Mouse (Mus musculus) MEL (cell line): ENCODE data around the gene Gipc2. TPM values are rescaled to one million over a fixed set of nuclear protein-coding genes. Genes with fewer than 3 reads are reported as not detected.

Source experiments
- DNase-seq: peaks from one replicate; pipeline ENCODE4 v3.0.0; 2011; ENCODE audit warnings: low read depth, low spot score
- H3K27ac ChIP-seq: 2 replicates; pipeline ENCODE4 v1.5.1; 2012; ENCODE audit warnings: low read depth, mild to moderate bottlenecking, control low read depth, low read length, moderate library complexity; ENCODE audit not compliant: control insufficient read depth
- H3K27me3 ChIP-seq, 2 experiments: fragments of 150-350 bp in 1 of 2; sonication (generic) in 1 of 2; 2 replicates each; pipeline ENCODE4 v1.6.1; 2012; ENCODE audit warnings: low read length in 2 of 2, mild to moderate bottlenecking in 2 of 2, improper control_type of control experiment in 1 of 2, moderate library complexity in 1 of 2; ENCODE audit not compliant: insufficient read depth in 2 of 2, control insufficient read depth in 1 of 2
- H3K36me3 ChIP-seq, 2 experiments: 2 replicates each; pipeline ENCODE4 v1.6.1; 2012 to 2014; ENCODE audit warnings: low read length in 2 of 2, improper control_type of control experiment in 1 of 2, inconsistent platforms in 1 of 2, mild to moderate bottlenecking in 1 of 2; ENCODE audit not compliant: insufficient read depth in 2 of 2, control insufficient read depth in 1 of 2
- H3K4me1 ChIP-seq, 2 experiments: fragments of 150-350 bp in 1 of 2; sonication (generic) in 1 of 2; 2 replicates each; pipeline ENCODE4 v1.6.1; 2012; ENCODE audit warnings: low read length in 2 of 2, improper control_type of control experiment in 1 of 2, mild to moderate bottlenecking in 1 of 2; ENCODE audit not compliant: insufficient read depth in 2 of 2, control insufficient read depth in 1 of 2
- H3K4me3 ChIP-seq, 2 experiments: fragments of 150-350 bp in 1 of 2; sonication (generic) in 1 of 2; 2 replicates each; pipeline ENCODE4 v1.5.1; 2012; ENCODE audit warnings: low read depth in 2 of 2, low read length in 2 of 2, mild to moderate bottlenecking in 2 of 2, moderate library complexity in 2 of 2, control low read depth in 1 of 2, improper control_type of control experiment in 1 of 2; ENCODE audit not compliant: control insufficient read depth in 1 of 2, insufficient read depth in 1 of 2
- H3K79me2 ChIP-seq: 2 replicates; pipeline ENCODE4 v1.6.1; 2012; ENCODE audit warnings: mild to moderate bottlenecking, low read length, moderate library complexity; ENCODE audit not compliant: control insufficient read depth, poor library complexity, insufficient read depth
- H3K9ac ChIP-seq: 2 replicates; pipeline ENCODE4 v1.6.1; 2012; ENCODE audit warnings: low read depth, mild to moderate bottlenecking, control low read depth, low read length, moderate library complexity; ENCODE audit not compliant: control insufficient read depth, poor library complexity, severe bottlenecking
- H3K9me3 ChIP-seq: fragments of 150-350 bp; sonication (generic); replicated peaks from 2 replicates; pipeline ENCODE4 v1.6.1; 2012; ENCODE audit warnings: mild to moderate bottlenecking, low read length, improper control_type of control experiment, moderate library complexity; ENCODE audit not compliant: insufficient read depth
- CHD1 ChIP-seq: IDR thresholded peaks from 2 replicates; pipeline ENCODE4 v1.6.1; 2012; ENCODE audit warnings: low read depth, mild to moderate bottlenecking, inconsistent platforms, low read length, improper control_type of control experiment
- CHD2 ChIP-seq: IDR thresholded peaks from 2 replicates; pipeline ENCODE4 v1.6.1; 2011; ENCODE audit warnings: low read length, improper control_type of control experiment
- CTCF ChIP-seq, 3 experiments: IDR thresholded peaks in 2 of 3; conservative IDR thresholded peaks in 1 of 3; 2 replicates each; pipeline ENCODE4 v1.5.1; 2011 to 2012; ENCODE audit warnings: low read length in 3 of 3, low read depth in 2 of 3, mild to moderate bottlenecking in 2 of 3, improper control_type of control experiment in 1 of 3, inconsistent platforms in 1 of 3, mixed read lengths in 1 of 3, moderate library complexity in 1 of 3; ENCODE audit not compliant: control insufficient read depth in 1 of 3, insufficient read depth in 1 of 3, poor library complexity in 1 of 3, severe bottlenecking in 1 of 3
- ELF1 ChIP-seq: IDR thresholded peaks from 2 replicates; pipeline ENCODE4 v1.6.1; 2014; ENCODE audit warnings: low read depth, mild to moderate bottlenecking, inconsistent platforms, low read length, improper control_type of control experiment, moderate library complexity
- EP300 ChIP-seq, 2 experiments: IDR thresholded peaks; 2 replicates each; pipeline ENCODE4 v1.6.1; 2011; ENCODE audit warnings: improper control_type of control experiment in 2 of 2, low read length in 2 of 2, low read depth in 1 of 2, mild to moderate bottlenecking in 1 of 2
- ETS1 ChIP-seq: IDR thresholded peaks from 2 replicates; pipeline ENCODE4 v1.6.1; 2012; ENCODE audit warnings: low read depth, mild to moderate bottlenecking, inconsistent platforms, low read length, improper control_type of control experiment, moderate library complexity
- GABPA ChIP-seq: IDR thresholded peaks from 2 replicates; pipeline ENCODE4 v1.6.1; 2012; ENCODE audit warnings: low read depth, mild to moderate bottlenecking, inconsistent platforms, low read length, improper control_type of control experiment, moderate library complexity
- GATA1 ChIP-seq: IDR thresholded peaks from 2 replicates; pipeline ENCODE4 v1.6.1; 2011; ENCODE audit warnings: low read depth, low read length, improper control_type of control experiment
- KAT2A ChIP-seq: conservative IDR thresholded peaks from 2 replicates; pipeline ENCODE4 v1.6.1; 2012; ENCODE audit warnings: low read depth, low read length, improper control_type of control experiment, inconsistent platforms
- MXI1 ChIP-seq: IDR thresholded peaks from 2 replicates; pipeline ENCODE4 v1.6.1; 2011; ENCODE audit warnings: mild to moderate bottlenecking, low read depth, low read length, improper control_type of control experiment
- MYC ChIP-seq: IDR thresholded peaks from 2 replicates; pipeline ENCODE4 v1.6.1; 2011; ENCODE audit warnings: low read depth, mild to moderate bottlenecking, low read length, improper control_type of control experiment, moderate library complexity
- NELFE ChIP-seq: IDR thresholded peaks from 2 replicates; pipeline ENCODE4 v1.6.1; 2011; ENCODE audit warnings: low read depth, low read length, improper control_type of control experiment
- NRF1 ChIP-seq: IDR thresholded peaks from 2 replicates; pipeline ENCODE4 v1.6.1; 2014; ENCODE audit warnings: low read depth, mild to moderate bottlenecking, inconsistent platforms, low read length, improper control_type of control experiment, moderate library complexity; ENCODE audit not compliant: poor library complexity, insufficient read depth, severe bottlenecking
- POLR2A ChIP-seq, 2 experiments: IDR thresholded peaks; 2 replicates each; pipeline ENCODE4 v1.6.1; 2011 to 2012; ENCODE audit warnings: low read length in 2 of 2, mild to moderate bottlenecking in 2 of 2, control low read depth in 1 of 2, improper control_type of control experiment in 1 of 2, low read depth in 1 of 2, moderate library complexity in 1 of 2; ENCODE audit not compliant: control insufficient read depth in 1 of 2, insufficient read depth in 1 of 2, poor library complexity in 1 of 2
- RAD21 ChIP-seq: IDR thresholded peaks from 2 replicates; pipeline ENCODE4 v1.6.1; 2011; ENCODE audit warnings: mild to moderate bottlenecking, low read depth, low read length, improper control_type of control experiment
- RCOR1 ChIP-seq: IDR thresholded peaks from 2 replicates; pipeline ENCODE4 v1.6.1; 2012; ENCODE audit warnings: low read depth, mild to moderate bottlenecking, inconsistent platforms, low read length, improper control_type of control experiment
- SMC3 ChIP-seq: IDR thresholded peaks from 2 replicates; pipeline ENCODE4 v1.6.1; 2011; ENCODE audit warnings: low read depth, low read length, improper control_type of control experiment
- TAL1 ChIP-seq: IDR thresholded peaks from 2 replicates; pipeline ENCODE4 v1.6.1; 2012; ENCODE audit warnings: mild to moderate bottlenecking, inconsistent platforms, low read length, moderate library complexity, mixed read lengths
- USF2 ChIP-seq, 2 experiments: IDR thresholded peaks; 2 replicates each; pipeline ENCODE4 v1.6.1; 2011 to 2012; ENCODE audit warnings: improper control_type of control experiment in 2 of 2, low read length in 2 of 2, borderline replicate concordance in 1 of 2, inconsistent platforms in 1 of 2, low read depth in 1 of 2, mild to moderate bottlenecking in 1 of 2; ENCODE audit not compliant: insufficient read depth in 1 of 2
- ZC3H11A ChIP-seq: IDR thresholded peaks from 2 replicates; pipeline ENCODE4 v1.6.1; 2012; ENCODE audit warnings: low read depth, mild to moderate bottlenecking, inconsistent platforms, low read length, improper control_type of control experiment
- ZKSCAN1 ChIP-seq: IDR thresholded peaks from 2 replicates; pipeline ENCODE4 v1.6.1; 2012; ENCODE audit warnings: low read depth, mild to moderate bottlenecking, inconsistent platforms, low read length, improper control_type of control experiment, moderate library complexity
- ZMIZ1 ChIP-seq: IDR thresholded peaks from 2 replicates; pipeline ENCODE4 v1.6.1; 2012; ENCODE audit warnings: low read depth, mild to moderate bottlenecking, inconsistent platforms, low read length, improper control_type of control experiment, moderate library complexity
- polyA plus RNA-seq, 2 experiments: library from polyadenylated mRNA; stranded (reverse) in 1 of 2; unstranded in 1 of 2; fragments of >175 nt in 1 of 2; fragments of >200 nt in 1 of 2; gene quantifications; 2 replicates each; pipeline versions ENCODE4 v1.2.1 to v1.2.4; 2012; ENCODE audit warnings: low replicate concordance in 2 of 2, low read depth in 1 of 2; ENCODE audit not compliant: insufficient read length in 2 of 2, insufficient read depth in 1 of 2, missing spikeins in 1 of 2
- total RNA-seq: library from RNA; depleted of rRNA; stranded (reverse); fragments of 300-350 nt; gene quantifications from 2 replicates; pipeline ENCODE4 v1.2.3, GENCODE M21; 2012

The Gipc2 gene
- total and polyA plus RNA-seq, 3 experiments, result 0.27 to 0.78 TPM; not detected in 1

DNA sequence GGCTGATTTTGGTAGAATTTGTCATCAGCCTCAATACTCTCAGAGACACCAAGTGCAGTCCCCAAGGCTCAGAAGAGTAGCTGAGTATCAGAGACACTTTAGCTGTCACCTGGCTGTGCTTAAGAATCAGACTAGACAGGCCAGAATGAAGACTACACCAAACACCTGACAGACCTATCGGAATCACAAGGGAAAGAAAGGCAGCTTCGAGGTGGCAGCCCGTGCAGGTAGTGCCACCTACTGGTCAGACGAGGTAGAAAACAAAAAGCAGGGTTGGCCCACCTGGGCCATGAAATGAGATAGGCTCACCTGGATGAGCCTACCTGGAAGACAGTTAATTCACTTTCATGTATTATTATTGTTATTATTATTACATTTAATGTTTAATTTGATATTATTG lies 76.9 kb downstream of the Gipc2 start:
- H3K4me1 ChIP-seq, result no peaks in the 10 kb centered on the region
- no peaks in the 10 kb centered on the region for H3K79me2 ChIP-seq
- no peaks in the 10 kb centered on the region; a peak in 2 of 4 replicates for H3K27me3 ChIP-seq
- H3K4me3 ChIP-seq, result no peak overlapping the region
- DNase-seq, result no peak
- H3K9ac ChIP-seq, result no peak overlapping the region
- no peaks in the 10 kb centered on the region for H3K36me3 ChIP-seq
- no peaks in the 10 kb centered on the region for H3K9me3 ChIP-seq
- TF ChIP-seq ZMIZ1 (no peak), CHD2 (no peak), CTCF (IDR thresholded peaks at IDR 0.05 in 2 of 3, conservative IDR thresholded peaks at IDR 0.05 in 1 of 3; ENCODE audit: control insufficient read depth in 1 of 3, insufficient read depth in 1 of 3, low read depth in 2 of 3, low read length in 3 of 3, poor library complexity in 1 of 3, severe bottlenecking in 1 of 3) (peak; percentile 83 to 92 (median 84)), RAD21 (peak; percentile 90), NELFE (no peak), ELF1 (0 out of 2 replicates have a peak, but pooled peaks have one; percentile 19), TAL1 (no peak), MXI1 (no peak), SMC3 (peak; percentile 76), EP300 (IDR thresholded peaks at IDR 0.05; ENCODE audit: low read depth in 1 of 2, low read length in 2 of 2) (no peak), ZC3H11A (peak; percentile 67)
- H3K27ac ChIP-seq, result no peak overlapping the region

DNA sequence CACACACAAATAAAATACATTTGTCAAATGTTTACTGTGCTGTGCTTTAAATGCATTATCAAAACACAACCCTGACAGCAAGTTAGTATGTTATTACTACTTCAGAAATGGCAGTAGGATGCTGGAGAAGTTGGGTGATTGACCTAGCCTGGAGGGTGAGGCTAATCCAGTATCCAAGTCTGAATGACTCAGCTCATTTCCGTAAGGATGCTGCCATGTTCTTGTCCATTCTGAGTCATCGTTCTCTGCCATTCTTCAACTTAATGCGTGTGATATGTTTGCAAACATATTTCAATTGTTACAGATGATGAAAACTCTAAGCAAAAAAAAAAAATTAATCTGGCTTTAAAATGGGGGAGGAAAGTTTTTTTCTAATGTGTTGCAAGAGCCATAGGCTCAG lies 84.6 kb downstream of the Gipc2 start:
- H3K79me2 ChIP-seq, result no peaks in the 10 kb centered on the region
- TF ChIP-seq NELFE (no peak), CHD2 (no peak), RAD21 (no peak), NRF1 (no peak), ETS1 (no peak), RCOR1 (no peak), ZKSCAN1 (no peak), GATA1 (no peak), ELF1 (no peak), KAT2A (no peak), CHD1 (no peak), SMC3 (no peak), POLR2A (IDR thresholded peaks at IDR 0.05; ENCODE audit: control insufficient read depth in 1 of 2, insufficient read depth in 1 of 2, low read depth in 1 of 2, low read length in 2 of 2, poor library complexity in 1 of 2) (no peak), MYC (no peak), USF2 (IDR thresholded peaks at IDR 0.05; ENCODE audit: borderline replicate concordance in 1 of 2, insufficient read depth in 1 of 2, low read depth in 1 of 2, low read length in 2 of 2) (no peak), GABPA (no peak)

More for the DNA sequence above, 84.6 kb downstream of the Gipc2 start:
- peaks cover 0 to 9% of the 10 kb centered on the region in 2 experiments for H3K27me3 ChIP-seq
- no peak overlapping the region for H3K9ac ChIP-seq
- H3K36me3 ChIP-seq, result no peaks in the 10 kb centered on the region
- no peak overlapping the region for H3K27ac ChIP-seq
- H3K4me1 ChIP-seq, result no peaks in the 10 kb centered on the region
- DNase-seq, result no peak
- H3K4me3 ChIP-seq, result no peak overlapping the region
- H3K9me3 ChIP-seq, result no peaks in the 10 kb centered on the region
